Mouse (Mus musculus) adrenal gland, postnatal 10 days (tissue): ENCODE measurements at regions not wholly inside any gene's neighbourhood (a gene's known extent, or its start where the extent isn't known, plus 50 kb on each side); places are given as distances from the start of the nearest gene placed in this dataset.

Experiments
- DNase-seq: peaks from one replicate; pipeline ENCODE4 v3.0.0; 2021; ENCODE audit warnings: mixed read lengths

DNA sequence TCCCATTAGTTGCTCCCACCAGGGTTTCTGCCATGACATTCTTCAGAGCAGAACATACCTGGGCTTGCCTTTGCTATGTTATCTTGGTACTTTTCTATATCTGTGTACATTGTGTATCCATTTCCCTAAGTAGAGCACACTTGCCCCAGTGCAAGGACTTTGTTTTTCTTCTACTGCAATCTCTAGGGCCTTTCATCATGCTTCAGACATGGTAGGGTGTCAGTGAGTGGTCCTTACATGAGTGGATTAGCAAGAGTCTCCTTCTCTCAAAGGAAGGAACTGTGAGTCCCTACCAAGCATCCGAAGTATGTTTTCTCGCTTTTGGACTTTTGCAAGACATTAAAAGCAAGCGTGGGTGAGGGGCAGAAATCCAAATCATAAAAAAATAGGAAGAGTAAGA lies 351.4 kb upstream of the Dach1 start:
- no peak for DNase-seq

DNA sequence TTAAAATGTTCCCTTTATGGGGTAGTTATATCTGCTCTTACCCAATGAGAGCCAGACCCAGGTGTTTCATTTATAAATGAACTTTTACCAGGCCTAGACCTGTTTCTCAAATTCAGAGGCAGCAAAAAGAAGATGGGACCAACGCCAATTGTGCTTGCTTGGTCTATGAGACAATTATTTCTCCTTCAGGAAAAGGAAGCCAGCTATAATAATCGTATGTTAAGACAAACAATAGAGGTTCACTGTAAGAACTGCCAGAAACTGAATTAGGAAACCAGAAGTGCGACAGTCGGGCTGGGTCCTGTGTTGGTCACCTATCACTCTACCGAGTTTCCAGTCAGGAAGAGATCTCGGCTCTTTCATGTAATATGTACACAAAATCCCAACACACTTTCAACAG lies 335.8 kb upstream of the Dach1 start:
- no peak for DNase-seq

DNA sequence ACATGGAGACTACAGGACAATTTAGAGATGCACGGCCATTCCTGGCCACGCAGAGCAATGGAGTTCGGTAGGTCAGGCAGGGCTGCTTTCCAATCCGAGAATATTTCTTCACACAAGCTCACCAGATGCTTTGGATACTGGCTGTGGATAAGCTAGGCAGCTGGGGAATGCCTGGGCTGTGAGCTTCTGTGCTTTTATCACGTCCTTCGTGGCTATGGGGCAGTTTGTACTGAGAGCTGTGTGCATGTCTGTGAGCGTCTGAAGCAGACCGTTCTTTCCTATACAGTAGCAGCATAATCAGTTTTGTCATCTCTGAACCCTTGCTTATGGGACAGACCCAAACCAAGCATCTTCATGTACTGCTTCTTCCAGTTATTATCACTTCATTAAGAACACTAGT lies 307.9 kb upstream of the Dach1 start:
- DNase-seq = no peak

DNA sequence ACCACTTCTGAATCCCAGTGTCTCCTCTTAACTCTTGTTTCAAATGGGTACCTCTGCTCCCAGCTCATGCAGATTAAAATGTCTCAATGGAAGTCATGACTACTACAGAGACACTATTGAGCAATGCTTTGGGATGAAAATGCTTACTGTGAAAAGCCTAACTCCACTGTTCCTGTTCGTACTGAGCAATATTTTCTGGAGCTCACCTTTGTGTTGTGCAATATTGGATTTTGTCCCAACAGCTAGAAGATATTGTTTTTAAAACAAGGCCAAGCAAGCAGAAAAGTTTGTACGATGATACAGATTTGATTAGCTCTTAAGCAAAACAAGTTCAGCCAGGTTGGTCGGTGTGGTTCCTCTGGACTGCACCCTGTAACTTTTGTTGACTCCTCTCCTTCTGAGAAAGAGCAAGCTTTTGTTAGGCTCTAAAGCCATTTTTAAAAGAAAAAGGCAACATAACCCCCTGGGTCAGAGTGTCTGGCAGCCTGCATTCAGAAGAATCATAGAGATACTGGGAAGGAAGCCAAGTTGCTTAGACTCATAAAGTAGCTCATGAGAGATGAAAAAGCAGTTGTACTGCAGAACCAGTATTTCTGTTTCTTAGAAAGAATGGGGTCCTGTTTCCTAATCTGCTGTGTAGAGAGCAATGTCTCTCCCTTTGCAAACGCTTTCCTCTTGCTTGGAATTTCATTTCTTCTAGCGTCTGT lies 302.4 kb upstream of the Dach1 start:
- DNase-seq = peak; percentile 6

DNA sequence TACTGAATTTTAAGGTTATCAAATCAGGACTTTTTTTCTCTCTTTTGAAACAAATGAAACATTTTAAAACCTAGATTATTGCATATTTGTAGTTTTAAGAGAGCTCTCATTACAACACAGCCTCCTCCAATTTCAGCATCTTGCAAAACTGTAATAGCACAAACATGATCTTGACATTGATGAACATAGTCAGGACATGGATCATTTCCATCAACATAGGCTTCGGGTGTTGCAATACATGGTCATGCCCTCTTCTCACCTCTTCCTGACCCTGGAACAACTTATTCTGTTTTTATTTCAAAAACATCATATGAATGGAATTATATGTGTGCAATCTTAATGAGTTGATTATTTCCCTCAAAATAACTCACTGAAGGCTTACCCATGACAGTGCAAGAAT lies 284.9 kb upstream of the Dach1 start:
- DNase-seq = no peak

DNA sequence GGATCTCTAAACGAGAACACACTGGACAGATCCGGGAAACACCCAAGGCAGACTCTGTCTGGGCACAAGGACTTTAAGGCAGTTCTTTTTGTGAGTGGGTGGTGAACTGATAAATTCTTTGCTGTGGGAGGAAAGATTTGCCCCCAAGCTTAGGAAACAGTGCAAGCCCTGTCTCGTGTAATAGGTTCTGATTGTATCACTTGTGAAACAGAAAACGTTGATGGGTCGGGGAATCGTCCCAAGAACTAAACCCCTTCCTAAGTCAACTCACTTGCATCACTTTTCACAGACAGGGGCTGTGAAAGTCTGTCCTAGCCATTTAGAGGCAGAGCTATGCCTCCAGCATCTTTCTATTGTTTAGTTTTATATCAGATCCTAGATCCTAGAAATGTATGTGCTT lies 282.6 kb upstream of the Dach1 start:
- no peak for DNase-seq

DNA sequence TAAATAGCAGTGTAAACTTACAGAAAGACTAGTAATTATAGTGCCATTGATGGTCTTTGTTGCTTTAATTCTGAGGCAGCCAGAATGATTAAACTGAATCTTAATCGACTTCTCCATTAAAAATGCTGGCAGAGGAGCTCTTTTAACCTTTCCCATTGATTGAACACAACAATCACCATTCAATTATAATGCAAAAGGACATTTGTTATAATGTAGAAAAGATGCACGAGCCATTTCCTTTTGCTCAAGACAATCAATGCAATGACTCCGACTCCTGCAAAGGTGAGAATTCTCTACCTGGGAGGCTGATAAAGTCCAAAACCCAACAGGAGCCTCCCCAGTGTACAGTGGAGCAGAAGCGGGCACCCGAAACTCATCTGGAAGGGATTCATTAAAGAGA lies 280.0 kb upstream of the Dach1 start:
- DNase-seq = no peak

DNA sequence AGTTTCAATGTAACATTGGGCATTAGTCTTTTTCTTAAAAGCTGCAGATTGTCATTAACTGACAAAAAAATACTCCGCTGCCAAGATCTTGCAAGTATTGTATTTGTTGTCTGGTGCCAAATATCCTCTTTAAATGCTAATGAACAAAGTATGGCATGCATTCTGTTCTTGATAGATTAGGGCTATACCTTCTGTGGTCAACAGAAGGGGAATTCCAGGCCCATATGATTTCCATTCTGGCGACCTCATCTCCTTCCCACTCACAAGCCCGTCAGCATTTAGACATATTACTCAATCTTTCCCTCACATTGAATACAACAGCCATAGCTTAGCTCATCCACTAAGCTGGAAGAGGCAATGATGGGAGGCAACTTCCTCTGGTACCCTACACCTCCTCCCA lies 272.8 kb upstream of the Dach1 start:
- no peak for DNase-seq

DNA sequence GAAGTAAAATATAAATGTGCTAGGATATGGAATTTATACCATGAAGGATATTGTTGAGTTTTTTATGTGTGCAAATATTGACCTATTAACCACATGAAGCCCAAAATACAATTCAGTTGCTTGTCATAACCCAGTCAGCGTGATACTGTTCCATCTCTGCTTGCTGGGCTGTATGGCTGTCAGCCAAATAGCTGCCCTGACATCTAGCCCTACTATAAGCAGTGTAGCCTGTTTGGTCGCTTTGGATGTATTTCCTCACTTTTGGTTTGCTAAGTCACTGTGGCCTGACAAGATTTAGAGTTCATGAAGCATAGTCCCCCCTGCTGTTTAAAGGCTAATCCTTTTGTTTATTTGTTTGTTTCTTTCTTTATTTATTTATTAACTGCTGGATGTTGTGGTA lies 272.4 kb upstream of the Dach1 start:
- no peak for DNase-seq

DNA sequence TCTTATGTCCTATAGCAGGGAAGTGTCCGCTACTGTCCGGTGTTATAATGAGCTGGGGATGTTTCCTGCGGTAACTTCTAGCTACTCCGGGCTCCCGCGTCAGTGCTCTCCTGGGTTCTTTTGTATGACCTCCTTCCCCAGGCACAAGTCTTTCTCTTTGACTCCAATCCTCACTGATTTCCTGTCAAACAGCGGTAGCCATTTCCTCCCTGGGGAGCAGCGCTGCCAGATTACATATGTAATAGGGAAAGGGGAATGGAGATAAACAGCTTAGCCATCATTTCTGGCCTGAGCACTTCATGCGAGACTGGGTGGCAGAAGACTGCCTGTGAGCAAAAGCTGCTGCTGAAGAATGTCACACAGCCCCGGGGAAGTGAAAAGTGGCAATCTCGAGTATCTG lies 262.4 kb upstream of the Dach1 start:
- DNase-seq = no peak

DNA sequence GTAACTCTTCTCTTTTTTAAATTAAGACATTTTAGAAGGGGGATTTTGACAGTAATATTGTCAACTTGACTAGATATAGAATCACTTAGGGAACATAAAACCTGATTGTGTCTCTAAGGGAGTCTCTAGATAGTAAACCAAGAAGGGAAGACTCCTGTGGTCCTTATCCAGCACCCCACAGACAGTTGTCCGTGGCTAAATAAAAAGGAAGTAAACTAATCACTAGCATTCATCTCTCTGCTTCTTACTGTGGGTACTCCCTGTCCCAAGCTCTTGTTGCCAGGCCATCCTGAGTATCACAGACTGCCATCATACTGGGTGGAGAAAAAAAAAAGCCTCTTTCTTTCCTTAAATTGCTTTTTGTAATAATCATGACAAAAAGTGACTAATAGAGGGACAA lies 248.2 kb upstream of the Dach1 start:
- DNase-seq = no peak

DNA sequence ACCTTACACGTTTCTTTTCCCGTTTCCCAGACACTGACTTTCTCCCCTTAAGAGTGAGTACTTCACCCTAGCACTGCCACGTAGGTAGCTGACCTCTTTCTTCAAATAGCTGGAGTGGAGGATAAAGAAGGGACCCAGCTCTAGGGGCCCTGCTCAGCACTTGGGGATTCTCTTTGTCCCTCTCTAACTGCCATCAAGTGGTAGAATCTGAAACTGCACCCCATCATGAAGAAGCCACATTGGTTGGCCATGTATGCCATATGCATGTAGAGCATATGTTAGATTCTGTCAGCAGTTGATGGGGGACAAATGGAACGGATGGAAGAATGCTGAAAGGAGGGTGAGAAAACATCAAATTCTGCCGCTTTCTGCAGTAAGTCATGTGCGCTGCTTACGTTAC lies 244.6 kb upstream of the Dach1 start:
- DNase-seq = peak; percentile 8

DNA sequence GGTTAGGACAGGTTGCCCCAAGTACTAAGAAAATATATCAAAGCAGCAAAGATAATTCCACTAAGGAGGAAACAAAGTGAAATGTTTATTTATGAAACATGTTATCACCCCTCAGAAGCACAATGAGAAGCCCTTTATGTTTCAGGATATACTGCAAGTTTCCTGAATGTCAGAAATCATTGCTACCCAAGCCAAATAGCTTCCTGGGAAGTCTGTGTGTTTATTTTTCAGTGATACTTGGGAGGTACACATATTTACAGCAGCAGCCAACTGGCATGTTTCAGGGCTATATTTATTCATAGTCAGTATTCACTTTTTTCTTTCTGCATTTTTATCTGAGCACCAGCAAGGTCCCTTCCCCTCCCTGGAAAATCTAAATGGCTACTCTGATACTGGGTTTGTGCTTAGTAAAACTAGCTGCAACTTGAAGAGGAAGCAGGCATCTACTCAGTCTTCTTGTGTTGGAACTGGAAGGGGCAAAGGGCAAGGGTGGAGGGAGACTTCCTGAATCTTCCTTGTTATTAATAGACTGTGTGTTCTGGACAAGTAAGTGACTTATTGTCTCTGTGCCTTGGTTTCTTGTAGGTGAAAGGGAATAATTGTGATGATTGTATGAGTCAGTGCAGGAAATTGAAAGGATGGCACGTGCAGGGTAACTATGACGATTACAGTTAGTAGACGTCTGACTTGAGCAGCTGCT lies 236.5 kb upstream of the Dach1 start:
- no peak for DNase-seq

DNA sequence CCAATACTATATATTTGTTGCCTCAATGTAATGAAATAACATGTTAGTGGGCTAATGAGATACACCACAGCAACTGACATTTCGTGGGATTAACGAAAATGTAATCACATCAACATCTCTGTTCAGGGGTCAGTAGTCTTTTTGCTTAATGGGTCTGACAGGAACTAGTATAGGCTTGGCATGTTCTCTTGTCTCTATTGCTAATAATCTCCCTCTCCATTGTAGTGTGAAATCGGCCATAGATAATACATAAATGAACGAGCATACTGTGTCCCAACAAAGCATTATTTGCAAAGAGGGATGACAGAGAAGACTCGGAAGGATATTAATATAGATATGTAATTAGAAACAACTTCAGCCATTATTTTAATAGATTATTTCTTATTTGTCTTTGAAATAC lies 234.5 kb upstream of the Dach1 start:
- no peak for DNase-seq

DNA sequence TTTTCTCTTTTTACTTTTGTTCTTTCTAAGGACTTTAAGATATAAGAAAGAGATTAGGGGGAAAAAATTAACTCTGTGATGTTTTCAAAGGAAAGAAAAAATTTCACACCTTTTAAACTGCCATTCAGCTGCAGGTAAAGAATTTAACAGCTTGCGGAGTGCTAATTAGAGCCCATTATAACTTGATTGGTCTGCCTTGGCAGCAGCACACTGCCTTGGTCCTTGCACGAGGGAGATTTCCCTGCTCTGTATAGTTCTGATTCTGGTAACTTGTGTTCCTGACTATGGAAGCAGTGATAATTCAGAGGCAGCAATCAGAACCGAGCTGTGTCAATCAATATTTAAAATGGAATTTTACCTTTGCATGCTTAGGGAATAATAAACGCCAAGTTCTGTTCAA lies 218.3 kb upstream of the Dach1 start:
- DNase-seq = no peak
